Mouse (Mus musculus): ENCODE data around the gene Ube2g2.

GRCm38 (mm10) chr10:77604958-77605357 is 17.1 kb upstream of the Ube2g2 start:
- no peak for TF ChIP-seq CTCF (IDR thresholded peaks at IDR 0.05; ENCODE audit: borderline replicate concordance, extremely low read depth, insufficient read depth, insufficient read length)
- no peak for TF ChIP-seq POLR2A (IDR thresholded peaks at IDR 0.05; ENCODE audit: borderline replicate concordance, extremely low read depth, insufficient read depth, insufficient read length, poor library complexity, severe bottlenecking)
